Comparison of ENCODE assay signal across 17 mouse cellular contexts in the genomic region with DNA sequence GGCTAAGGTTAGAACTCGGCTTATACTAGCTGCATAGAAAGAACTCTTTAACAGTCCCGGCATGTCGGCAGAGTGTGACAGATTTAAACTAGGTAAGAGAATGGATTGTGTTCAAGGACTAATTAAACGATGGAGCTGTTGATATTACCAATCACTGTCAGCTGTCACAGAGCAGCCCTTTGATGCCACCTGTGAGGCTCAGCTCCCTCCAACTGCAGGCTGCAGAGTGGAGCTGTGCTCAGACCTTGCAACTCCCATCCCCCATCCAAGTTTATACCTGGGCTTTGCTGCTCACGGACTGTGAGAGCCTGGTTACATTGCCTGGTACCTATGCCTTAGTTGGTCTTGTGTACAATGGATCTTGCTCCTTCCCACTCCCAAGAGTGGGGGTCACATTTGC.
DNase-seq lines count a peak whose midpoint lies in the region; ATAC-seq and TF ChIP-seq lines count a peak whose summit lies in the region.
"Had no signal": no experiment of that assay in that cellular context is flagged by ENCODE, and none has a peak within 500 bp of the region (broad histone marks: within the 10 kb centered on the region; RNA-seq: fewer than 3 reads in every experiment).

No protein-coding gene starts in this region.

- no peaks in the 10 kb centered on the region for H3K36me3 ChIP-seq in forebrain, embryonic 13.5 days (ENCODE audit: poor library complexity, severe bottlenecking)
- no peaks in the 10 kb centered on the region for H3K36me3 ChIP-seq in forebrain, embryonic 14.5 days (ENCODE audit: control insufficient read depth, insufficient read depth, low read length)
- H3K36me3 ChIP-seq in midbrain, embryonic 11.5 days (ENCODE audit: control insufficient read depth, insufficient read depth, low read length): no peaks in the 10 kb centered on the region
- no peaks in the 10 kb centered on the region for H3K36me3 ChIP-seq in midbrain, embryonic 14.5 days (ENCODE audit: control insufficient read depth, insufficient read depth, low read length)
- no peaks in the 10 kb centered on the region for H3K36me3 ChIP-seq in forebrain, postnatal 0 days (ENCODE audit: insufficient read depth)
- H3K36me3 ChIP-seq: embryonic facial prominence, embryonic 15.5 days; heart, embryonic 12.5 days; intestine, embryonic 15.5 days had no signal

- peak; percentile 51; the same call in 1 of the 2 replicates for ATAC-seq in forebrain, embryonic 13.5 days
- no peak; the same call in 1 of the 2 replicates for ATAC-seq in forebrain, embryonic 14.5 days
- no peak for ATAC-seq in midbrain, embryonic 11.5 days (ENCODE audit: low FRiP score)
- no peak for ATAC-seq in midbrain, embryonic 14.5 days (ENCODE audit: low FRiP score, low TSS enrichment)
- ATAC-seq in forebrain, postnatal 0 days: peak; percentile 51; the same call in 1 of the 2 replicates
- ATAC-seq: intestine, embryonic 15.5 days had no signal

- H3K9me3 ChIP-seq in forebrain, embryonic 13.5 days (replicated peaks): no peaks in the 10 kb centered on the region
- H3K9me3 ChIP-seq in forebrain, embryonic 14.5 days (replicated peaks; ENCODE audit: control insufficient read depth, low read length): no peaks in the 10 kb centered on the region
- no peaks in the 10 kb centered on the region for H3K9me3 ChIP-seq in midbrain, embryonic 11.5 days (ENCODE audit: control insufficient read depth, low read length)
- no peaks in the 10 kb centered on the region for H3K9me3 ChIP-seq in midbrain, embryonic 14.5 days (ENCODE audit: control insufficient read depth, low read length)
- H3K9me3 ChIP-seq in forebrain, postnatal 0 days (ENCODE audit: low read length): no peaks in the 10 kb centered on the region
- H3K9me3 ChIP-seq: embryonic facial prominence, embryonic 15.5 days; heart, embryonic 12.5 days; intestine, embryonic 15.5 days had no signal

- 0 out of 2 replicates have a peak, but pooled peaks cover 5% of the 10 kb centered on the region for H3K4me1 ChIP-seq in forebrain, embryonic 13.5 days
- H3K4me1 ChIP-seq in forebrain, embryonic 14.5 days (ENCODE audit: control insufficient read depth, insufficient read depth, low read length): no peaks in the 10 kb centered on the region
- no peaks in the 10 kb centered on the region for H3K4me1 ChIP-seq in midbrain, embryonic 11.5 days (ENCODE audit: control insufficient read depth, insufficient read depth, low read length)
- H3K4me1 ChIP-seq in midbrain, embryonic 14.5 days (ENCODE audit: control insufficient read depth, insufficient read depth, low read length): no peaks in the 10 kb centered on the region
- H3K4me1 ChIP-seq in forebrain, postnatal 0 days (ENCODE audit: insufficient read depth): no peaks in the 10 kb centered on the region
- H3K4me1 ChIP-seq: embryonic facial prominence, embryonic 15.5 days; heart, embryonic 12.5 days; intestine, embryonic 15.5 days had no signal

- DNase-seq in forebrain, embryonic 14.5 days (ENCODE audit: low spot score): no peak
- DNase-seq in midbrain, embryonic 11.5 days (ENCODE audit: low spot score, missing footprints): peak; percentile 31
- no peak for DNase-seq in midbrain, embryonic 14.5 days
- no peak for DNase-seq in forebrain, postnatal 0 days
- DNase-seq in spleen, adult 12 weeks (ENCODE audit: low spot score): no peak
- no peak for DNase-seq in left cerebral cortex, postnatal 4 days
- DNase-seq: adrenal gland, postnatal 14 days; cerebellum, adult 2 months; cerebellum, postnatal 10 days; embryo, embryonic 11 days; gastrocnemius, adult 2 months; gastrocnemius, postnatal 25 days had no signal

- no peak for TF ChIP-seq CTCF in forebrain, postnatal 0 days (IDR thresholded peaks at IDR 0.05; ENCODE audit: low read depth)

- no peak overlapping the region for H3K27ac ChIP-seq in forebrain, embryonic 13.5 days
- H3K27ac ChIP-seq in forebrain, embryonic 14.5 days (ENCODE audit: low read depth, low read length): no peak overlapping the region
- no peak overlapping the region for H3K27ac ChIP-seq in midbrain, embryonic 11.5 days (ENCODE audit: low read depth, low read length)
- H3K27ac ChIP-seq in midbrain, embryonic 14.5 days (replicated peaks; ENCODE audit: low read depth, low read length): no peak overlapping the region
- no peak overlapping the region for H3K27ac ChIP-seq in forebrain, postnatal 0 days (ENCODE audit: low read depth, low read length)
- H3K27ac ChIP-seq: embryonic facial prominence, embryonic 15.5 days; gastrocnemius, adult 2 months; intestine, embryonic 15.5 days had no signal

- H3K4me2 ChIP-seq in forebrain, embryonic 13.5 days: no peak overlapping the region
- H3K4me2 ChIP-seq in forebrain, embryonic 14.5 days (ENCODE audit: low read length): no peak overlapping the region
- no peak overlapping the region for H3K4me2 ChIP-seq in midbrain, embryonic 11.5 days
- no peak overlapping the region for H3K4me2 ChIP-seq in midbrain, embryonic 14.5 days (ENCODE audit: low read length)
- no peak overlapping the region for H3K4me2 ChIP-seq in forebrain, postnatal 0 days (ENCODE audit: low read depth)
- H3K4me2 ChIP-seq: embryonic facial prominence, embryonic 15.5 days; heart, embryonic 12.5 days; intestine, embryonic 15.5 days had no signal

- WGBS in forebrain, embryonic 13.5 days: 47% methylated on average over 5 of the region's 5 CpGs
- 34% methylated on average over 5 of the region's 5 CpGs for WGBS in forebrain, embryonic 14.5 days
- WGBS in midbrain, embryonic 11.5 days: 69% methylated on average over 5 of the region's 5 CpGs
- 44% methylated on average over 5 of the region's 5 CpGs for WGBS in midbrain, embryonic 14.5 days
- 35% methylated on average over 5 of the region's 5 CpGs for WGBS in forebrain, postnatal 0 days

- no peaks in the 10 kb centered on the region for H3K27me3 ChIP-seq in forebrain, embryonic 13.5 days
- H3K27me3 ChIP-seq in forebrain, embryonic 14.5 days (replicated peaks; ENCODE audit: control insufficient read depth, insufficient read depth, low read length): no peaks in the 10 kb centered on the region
- no peaks in the 10 kb centered on the region for H3K27me3 ChIP-seq in midbrain, embryonic 11.5 days (ENCODE audit: control insufficient read depth, insufficient read depth, low read length)
- H3K27me3 ChIP-seq in midbrain, embryonic 14.5 days (ENCODE audit: control insufficient read depth, insufficient read depth, low read length): no peaks in the 10 kb centered on the region
- no peaks in the 10 kb centered on the region for H3K27me3 ChIP-seq in forebrain, postnatal 0 days (ENCODE audit: insufficient read depth, low read length)
- H3K27me3 ChIP-seq: embryonic facial prominence, embryonic 15.5 days; heart, embryonic 12.5 days; intestine, embryonic 15.5 days had no signal

- no peak overlapping the region for H3K4me3 ChIP-seq in forebrain, embryonic 13.5 days
- no peak overlapping the region for H3K4me3 ChIP-seq in forebrain, embryonic 14.5 days (ENCODE audit: low read depth, low read length)
- H3K4me3 ChIP-seq in midbrain, embryonic 11.5 days (ENCODE audit: low read depth, low read length): no peak overlapping the region
- no peak overlapping the region for H3K4me3 ChIP-seq in midbrain, embryonic 14.5 days (replicated peaks; ENCODE audit: low read depth, low read length)
- H3K4me3 ChIP-seq in forebrain, postnatal 0 days (ENCODE audit: low read depth, low read length): no peak overlapping the region
- H3K4me3 ChIP-seq: embryonic facial prominence, embryonic 15.5 days; erythroblast, embryonic 14.5 days; gastrocnemius, adult 2 months; heart, embryonic 12.5 days; intestine, embryonic 15.5 days had no signal

- intact Hi-C loops in left cerebral cortex, postnatal 4 days (cut with DNase I): no loop called here

- H3K9ac ChIP-seq in forebrain, embryonic 13.5 days: no peak overlapping the region
- H3K9ac ChIP-seq in forebrain, embryonic 14.5 days (ENCODE audit: low read length): no peak overlapping the region
- no peak overlapping the region for H3K9ac ChIP-seq in midbrain, embryonic 11.5 days (ENCODE audit: low read length)
- H3K9ac ChIP-seq in midbrain, embryonic 14.5 days (replicated peaks; ENCODE audit: low read length): no peak overlapping the region
- H3K9ac ChIP-seq in forebrain, postnatal 0 days: no peak overlapping the region
- H3K9ac ChIP-seq: embryonic facial prominence, embryonic 15.5 days; heart, embryonic 12.5 days; intestine, embryonic 15.5 days had no signal

Comparison
In these comparisons a context has a peak if more than half of its experiments do, and no peak if none do; other contexts are left out.
1. ATAC-seq: peak in forebrain, embryonic 13.5 days (single experiment) and forebrain, postnatal 0 days (single experiment); none in forebrain, embryonic 14.5 days (single experiment), midbrain, embryonic 11.5 days (single experiment) and midbrain, embryonic 14.5 days (single experiment).